Mouse (Mus musculus) lung, postnatal 0 days (tissue): ENCODE measurements at regions not wholly inside any gene's neighbourhood (a gene's known extent, or its start where the extent isn't known, plus 50 kb on each side); places are given as distances from the start of the nearest gene placed in this dataset.

Source experiments
- CTCF ChIP-seq: IDR thresholded peaks from 2 replicates; pipeline ENCODE4 v1.5.1; 2016; ENCODE audit warnings: antibody characterized with exemption, mild to moderate bottlenecking
- EP300 ChIP-seq: IDR thresholded peaks from 2 replicates; pipeline ENCODE4 v1.6.1; 2016; ENCODE audit warnings: antibody characterized with exemption, mild to moderate bottlenecking, control low read depth

GRCm38 (mm10) chr11:45200714-45201405 lies 583.7 kb downstream of the Ebf1 start:
- peak; percentile 19; the same call in 1 of the 2 replicates for TF ChIP-seq CTCF
- peak; percentile 78 for TF ChIP-seq EP300
